Mouse (Mus musculus) heart, adult 2 months (tissue): ENCODE measurements around the gene Dlk1. TPM values are rescaled to one million over a fixed set of nuclear protein-coding genes. Genes with fewer than 3 reads are reported as not detected.
"Not testable (repeated sequence)": the region's sequence is repeated elsewhere in the genome, so short reads cannot be mapped to it uniquely, and the experiment has no call there.

Experiments
- DNase-seq, 2 experiments: peaks; one replicate each; pipeline ENCODE4 v3.0.0; 2021
- H3K27ac ChIP-seq: fragments of 200-600 bp; 2 replicates; pipeline ENCODE4 v1.8.1; 2022
- H3K27me3 ChIP-seq: fragments of 200-500 bp; 2 replicates; pipeline ENCODE4 v1.6.1; 2012; ENCODE audit warnings: mild to moderate bottlenecking, low read length, inconsistent platforms, mixed read lengths; ENCODE audit not compliant: control insufficient read depth, insufficient read depth
- H3K36me3 ChIP-seq: fragments of 200-500 bp; 2 replicates; pipeline ENCODE4 v1.6.1; 2012; ENCODE audit warnings: low read length, inconsistent platforms; ENCODE audit not compliant: control insufficient read depth, insufficient read depth
- H3K4me1 ChIP-seq: fragments of 200-500 bp; 2 replicates; pipeline ENCODE4 v1.6.1; 2011; ENCODE audit warnings: low read length; ENCODE audit not compliant: control insufficient read depth, insufficient read depth
- H3K4me3 ChIP-seq: fragments of 200-600 bp; 2 replicates; pipeline ENCODE4 v1.8.1; 2022
- H3K79me2 ChIP-seq: fragments of 200-500 bp; replicated peaks from 2 replicates; pipeline ENCODE4 v1.6.1; 2012; ENCODE audit warnings: mild to moderate bottlenecking, inconsistent platforms, low read length, moderate library complexity, mixed read lengths; ENCODE audit not compliant: control insufficient read depth, insufficient read depth
- H3K9ac ChIP-seq: fragments of 200-500 bp; 2 replicates; pipeline ENCODE4 v1.6.1; 2012; ENCODE audit warnings: low read depth, mild to moderate bottlenecking, control low read depth, inconsistent platforms, low read length, mixed read lengths
- CTCF ChIP-seq: fragments of 200-600 bp; IDR thresholded peaks from 2 replicates; pipeline ENCODE4 v1.8.1; 2022; ENCODE audit warnings: antibody characterized with exemption, mild to moderate bottlenecking, moderate library complexity
- EP300 ChIP-seq: fragments of 200-500 bp; IDR thresholded peaks from 2 replicates; pipeline ENCODE4 v1.6.1; 2011; ENCODE audit warnings: low read depth, low read length, control low read depth; ENCODE audit not compliant: insufficient read depth
- POLR2A ChIP-seq: fragments of 200-500 bp; IDR thresholded peaks from 2 replicates; pipeline ENCODE4 v1.6.1; 2011; ENCODE audit warnings: mild to moderate bottlenecking, low read depth, low read length, control low read depth; ENCODE audit not compliant: insufficient read depth
- WGBS: fragments of 180-500 bp; shearing (Covaris S2); methylation state at CpG from one replicate; pipeline ENCODE4 v1.1.7; 2018; 5-methylcytosine and 5-hydroxymethylcytosine counted together
- intact Hi-C: fragments of 180-260 bp; cut with DNase I; formaldehyde crosslinking; loops from one replicate; pipeline ENCODE4 v1.15.1; 2025
- polyA plus RNA-seq: library from polyadenylated mRNA; depleted of rRNA; stranded (reverse); fragments of >200 nt; gene quantifications from 2 replicates; pipeline ENCODE4 v1.2.3, GENCODE M21; 2012
- total RNA-seq, 2 experiments: library from RNA; stranded (reverse); gene quantifications; 2 replicates each; pipeline ENCODE4 v1.2.3; 2021

Gene Dlk1
- total and polyA plus RNA-seq, 3 experiments: 0.23 to 0.90 TPM; not detected in 1

DNA sequence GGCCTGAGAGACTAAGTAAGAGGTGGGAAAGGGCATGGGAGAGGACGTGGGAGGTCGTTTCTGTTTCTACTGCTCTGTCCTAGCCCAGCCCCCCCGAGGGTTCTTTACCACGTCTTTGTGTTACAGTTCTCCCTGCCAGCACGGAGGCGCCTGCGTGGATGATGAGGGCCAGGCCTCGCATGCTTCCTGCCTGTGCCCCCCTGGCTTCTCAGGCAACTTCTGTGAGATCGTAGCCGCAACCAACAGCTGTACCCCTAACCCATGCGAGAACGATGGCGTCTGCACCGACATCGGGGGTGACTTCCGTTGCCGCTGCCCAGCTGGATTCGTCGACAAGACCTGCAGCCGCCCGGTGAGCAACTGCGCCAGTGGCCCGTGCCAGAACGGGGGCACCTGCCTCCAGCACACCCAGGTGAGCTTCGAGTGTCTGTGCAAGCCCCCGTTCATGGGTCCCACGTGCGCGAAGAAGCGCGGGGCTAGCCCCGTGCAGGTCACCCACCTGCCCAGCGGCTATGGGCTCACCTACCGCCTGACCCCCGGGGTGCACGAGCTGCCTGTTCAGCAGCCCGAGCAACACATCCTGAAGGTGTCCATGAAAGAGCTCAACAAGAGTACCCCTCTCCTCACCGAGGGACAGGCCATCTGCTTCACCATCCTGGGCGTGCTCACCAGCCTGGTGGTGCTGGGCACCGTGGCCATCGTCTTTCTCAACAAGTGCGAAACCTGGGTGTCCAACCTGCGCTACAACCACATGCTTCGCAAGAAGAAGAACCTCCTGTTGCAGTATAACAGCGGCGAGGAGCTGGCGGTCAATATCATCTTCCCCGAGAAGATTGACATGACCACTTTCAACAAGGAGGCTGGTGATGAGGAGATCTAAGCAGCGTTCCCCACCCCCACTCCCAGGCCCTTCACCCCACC lies 7.1 kb downstream of the Dlk1 start:
- no peaks in the 10 kb centered on the region for H3K4me1 ChIP-seq
- no peaks in the 10 kb centered on the region for H3K36me3 ChIP-seq
- intact Hi-C loops: no loop called here
- DNase-seq: no peak
- no peaks in the 10 kb centered on the region for H3K79me2 ChIP-seq
- 38% methylated on average over 49 of the region's 49 CpGs for WGBS
- H3K27me3 ChIP-seq: 0 out of 2 replicates have a peak, but pooled peaks cover 2% of the 10 kb centered on the region
- H3K4me3 ChIP-seq: no peak overlapping the region
- no peak overlapping the region for H3K9ac ChIP-seq
- TF ChIP-seq EP300: no peak
- no peak for TF ChIP-seq POLR2A
- no peak for TF ChIP-seq CTCF
- H3K27ac ChIP-seq: no peak overlapping the region

DNA sequence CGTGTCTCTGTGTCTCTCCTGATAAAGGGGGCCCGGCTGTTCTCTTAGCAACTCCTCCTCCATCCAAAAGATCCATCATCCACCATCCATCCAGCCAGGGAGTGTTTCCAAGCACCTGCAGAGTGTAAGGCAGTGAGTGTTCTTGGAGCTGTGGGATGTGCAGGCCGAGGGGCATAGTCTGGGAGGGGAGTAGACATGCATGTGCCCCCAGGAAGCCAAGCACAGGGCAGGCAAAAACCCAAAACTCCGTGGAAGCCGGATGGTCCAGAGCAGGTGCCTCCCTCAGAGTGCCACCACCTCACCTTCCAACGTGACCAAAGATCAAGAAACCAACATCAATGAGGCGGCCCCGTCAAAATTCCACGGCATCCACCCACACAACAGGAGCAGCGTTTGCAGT lies 10.0 kb downstream of the Dlk1 start:
- H3K4me1 ChIP-seq: no peaks in the 10 kb centered on the region
- H3K4me3 ChIP-seq: no peak overlapping the region
- no peak for DNase-seq
- WGBS: 69% methylated on average over 10 of the region's 10 CpGs
- intact Hi-C loops: no loop called here
- no peaks in the 10 kb centered on the region for H3K79me2 ChIP-seq
- H3K27ac ChIP-seq: no peak overlapping the region
- 0 out of 2 replicates have a peak, but pooled peaks cover 2% of the 10 kb centered on the region for H3K27me3 ChIP-seq
- H3K9ac ChIP-seq: no peak overlapping the region
- no peak for TF ChIP-seq POLR2A
- no peak for TF ChIP-seq CTCF
- no peak for TF ChIP-seq EP300
- H3K36me3 ChIP-seq: no peaks in the 10 kb centered on the region

DNA sequence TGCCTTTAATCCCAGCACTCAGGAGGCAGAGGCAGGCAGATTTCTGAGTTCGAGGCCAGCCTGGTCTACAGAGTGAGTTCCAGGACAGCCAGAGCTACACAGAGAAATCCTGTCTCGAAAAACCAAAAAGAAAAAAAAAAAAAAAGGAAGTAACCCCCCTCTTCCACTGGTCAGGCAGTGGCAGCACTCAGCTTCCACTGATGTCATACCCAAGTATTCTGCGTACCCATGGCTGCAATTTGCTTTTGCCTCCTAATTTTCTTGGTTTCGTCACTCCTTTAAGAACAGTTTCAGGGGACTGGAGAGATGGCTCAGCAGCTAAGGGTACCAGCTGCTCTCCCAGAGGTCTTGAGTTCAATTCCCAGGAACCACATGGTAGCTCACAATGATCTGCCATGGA lies 14.8 kb downstream of the Dlk1 start:
- WGBS: 71% methylated on average over 4 of the region's 4 CpGs
- H3K27ac ChIP-seq, H3K4me1 ChIP-seq, DNase-seq, H3K79me2 ChIP-seq, H3K27me3 ChIP-seq, H3K9ac ChIP-seq, H3K4me3 ChIP-seq, H3K36me3 ChIP-seq, intact Hi-C loops: not testable (repeated sequence)

DNA sequence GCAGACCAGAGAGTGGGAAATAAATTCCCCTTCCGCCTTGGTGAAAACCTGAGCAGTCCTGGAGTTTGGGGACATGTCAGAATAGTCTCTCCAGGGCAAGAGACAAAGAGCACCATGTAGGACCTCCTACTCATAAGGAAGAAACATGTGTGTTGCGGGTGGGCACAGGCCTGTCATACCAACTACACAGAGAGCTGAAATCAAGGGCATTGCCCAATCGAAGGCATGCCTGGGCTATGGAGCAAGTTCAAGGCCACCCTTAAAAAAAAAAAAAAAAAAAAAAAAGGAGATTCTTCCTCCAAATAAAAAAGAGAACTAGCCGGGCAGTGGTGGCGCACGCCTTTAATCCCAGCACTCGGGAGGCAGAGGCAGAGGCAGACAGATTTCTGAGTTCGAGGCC lies 17.2 kb downstream of the Dlk1 start:
- no peaks in the 10 kb centered on the region for H3K36me3 ChIP-seq
- intact Hi-C loops: no loop called here
- no peaks in the 10 kb centered on the region for H3K79me2 ChIP-seq
- WGBS: 83% methylated on average over 8 of the region's 8 CpGs
- H3K27ac ChIP-seq: no peak overlapping the region
- DNase-seq: no peak
- H3K27me3 ChIP-seq: no peaks in the 10 kb centered on the region
- no peak overlapping the region for H3K4me3 ChIP-seq
- H3K4me1 ChIP-seq: no peaks in the 10 kb centered on the region
- TF ChIP-seq EP300 (no peak), POLR2A (no peak), CTCF (no peak)
- H3K9ac ChIP-seq: no peak overlapping the region

DNA sequence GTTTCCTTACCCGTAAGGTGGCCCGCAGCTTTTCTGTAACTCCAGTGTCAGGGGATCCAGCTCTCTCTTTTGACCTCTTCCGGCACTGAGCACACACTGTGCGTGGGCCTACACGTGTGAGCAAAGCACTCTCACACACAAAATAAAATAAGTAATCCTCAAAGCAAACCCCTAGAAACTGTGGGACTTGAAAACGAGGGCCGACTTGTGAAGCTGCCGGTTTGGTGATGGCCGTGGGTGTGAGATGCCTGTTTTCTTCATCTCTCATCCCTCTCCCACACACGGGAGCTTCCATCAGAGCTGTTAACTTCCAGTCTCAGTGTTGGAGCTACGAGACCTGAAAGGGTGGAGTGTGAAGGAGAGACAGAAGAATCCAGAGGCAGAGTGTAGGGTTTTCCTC lies 20.0 kb downstream of the Dlk1 start:
- no peaks in the 10 kb centered on the region for H3K4me1 ChIP-seq
- H3K27me3 ChIP-seq: no peaks in the 10 kb centered on the region
- no peak overlapping the region for H3K4me3 ChIP-seq
- H3K9ac ChIP-seq: no peak overlapping the region
- DNase-seq: no peak
- no peaks in the 10 kb centered on the region for H3K36me3 ChIP-seq
- no peaks in the 10 kb centered on the region for H3K79me2 ChIP-seq
- TF ChIP-seq EP300: no peak
- no peak for TF ChIP-seq POLR2A
- TF ChIP-seq CTCF: no peak
- 86% methylated on average over 11 of the region's 11 CpGs for WGBS
- no peak overlapping the region for H3K27ac ChIP-seq
- intact Hi-C loops: no loop called here

DNA sequence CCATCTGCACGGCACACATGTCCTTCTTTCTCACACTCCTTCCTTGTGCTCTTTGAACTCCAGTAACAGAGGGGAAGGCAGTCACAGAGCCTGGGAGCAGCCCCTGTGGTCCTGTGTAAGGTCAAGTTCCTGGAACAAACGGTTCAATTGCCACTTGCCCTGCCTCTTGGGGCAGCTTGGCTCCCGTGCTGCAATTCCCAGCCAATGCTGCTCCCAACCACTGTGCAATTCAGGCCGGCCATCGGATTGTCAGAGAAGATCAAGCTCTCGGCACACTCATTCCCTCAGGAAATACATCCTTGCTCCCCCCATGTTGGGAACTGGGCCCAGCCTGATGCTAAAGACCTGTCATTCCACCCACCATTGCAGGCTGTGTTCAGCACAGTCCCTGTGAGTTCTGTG lies 21.0 kb downstream of the Dlk1 start:
- no peaks in the 10 kb centered on the region for H3K4me1 ChIP-seq
- no peak overlapping the region for H3K27ac ChIP-seq
- TF ChIP-seq EP300 (no peak), CTCF (no peak), POLR2A (no peak)
- no peak overlapping the region for H3K9ac ChIP-seq
- H3K79me2 ChIP-seq: no peaks in the 10 kb centered on the region
- H3K27me3 ChIP-seq: no peaks in the 10 kb centered on the region
- WGBS: 10% methylated on average over 6 of the region's 6 CpGs
- H3K4me3 ChIP-seq: no peak overlapping the region
- H3K36me3 ChIP-seq: no peaks in the 10 kb centered on the region
- intact Hi-C loops: no loop called here
- no peak for DNase-seq
